Mouse (Mus musculus) forebrain, embryonic 11.5 days (tissue): ENCODE measurements at regions not wholly inside any gene's neighbourhood (a gene's known extent, or its start where the extent isn't known, plus 50 kb on each side); places are given as distances from the start of the nearest gene placed in this dataset.

Experiments
- ATAC-seq: fragments of 200-750 bp; cut with Nextera tagmentation; replicated peaks from 2 replicates; pipeline ENCODE4 v1.8.0; 2017; ENCODE audit warnings: moderate TSS enrichment; ENCODE audit not compliant: low FRiP score
- DNase-seq: peaks from one replicate; pipeline ENCODE4 v3.0.0-alpha.2; 2017; ENCODE audit warnings: low spot score
- H3K27ac ChIP-seq: fragments of 300-500 bp; sonication (generic); 2 replicates; pipeline ENCODE4 v1.5.1; 2014; ENCODE audit warnings: low read depth, low read length
- H3K27me3 ChIP-seq: fragments of 300-500 bp; sonication (generic); 2 replicates; pipeline ENCODE4 v1.6.1; 2014; ENCODE audit warnings: mild to moderate bottlenecking, low read length, mixed read lengths; ENCODE audit not compliant: control insufficient read depth, insufficient read depth
- H3K36me3 ChIP-seq: fragments of 300-500 bp; sonication (generic); 2 replicates; pipeline ENCODE4 v1.6.1; 2014; ENCODE audit warnings: mild to moderate bottlenecking, low read length, moderate library complexity, mixed read lengths; ENCODE audit not compliant: control insufficient read depth, insufficient read depth
- H3K4me1 ChIP-seq: fragments of 300-500 bp; sonication (generic); replicated peaks from 2 replicates; pipeline ENCODE4 v1.6.1; 2014; ENCODE audit warnings: low read length, mixed read lengths; ENCODE audit not compliant: control insufficient read depth, insufficient read depth
- H3K4me2 ChIP-seq: fragments of 300-500 bp; sonication (generic); 2 replicates; pipeline ENCODE4 v1.6.1; 2014; ENCODE audit warnings: low read depth, mild to moderate bottlenecking, low read length, moderate library complexity, mixed read lengths; ENCODE audit not compliant: severe bottlenecking
- H3K4me3 ChIP-seq: fragments of 300-500 bp; sonication (generic); 2 replicates; pipeline ENCODE4 v1.5.1; 2014; ENCODE audit warnings: low read depth, low read length
- H3K9ac ChIP-seq: fragments of 300-500 bp; sonication (generic); 2 replicates; pipeline ENCODE4 v1.6.1; 2014; ENCODE audit warnings: low read length
- H3K9me3 ChIP-seq: fragments of 300-500 bp; sonication (generic); 2 replicates; pipeline ENCODE4 v1.6.1; 2016; ENCODE audit warnings: low read length, mixed read lengths; ENCODE audit not compliant: control insufficient read depth
- WGBS: fragments of 180-500 bp; shearing (Covaris S2); extraction: QIAGEN DNeasy Blood & Tissue Kit; methylation state at CpG from one replicate; pipeline ENCODE4 v1.1.7; 2014; 5-methylcytosine and 5-hydroxymethylcytosine counted together

GRCm38 (mm10) chr14:25320141-25320540 is 138.8 kb upstream of the Zmiz1 start:
- ATAC-seq (no peak), DNase-seq (no peak)
- 42% methylated on average over 4 of the region's 4 CpGs for WGBS
- no peak overlapping the region for H3K4me3 ChIP-seq
- H3K27ac ChIP-seq: no peak overlapping the region; the same call in 1 of the 2 replicates
- H3K27me3 ChIP-seq: no peaks in the 10 kb centered on the region
- H3K9me3 ChIP-seq: no peaks in the 10 kb centered on the region
- no peak overlapping the region for H3K9ac ChIP-seq
- H3K36me3 ChIP-seq: no peaks in the 10 kb centered on the region
- H3K4me2 ChIP-seq: no peak overlapping the region
- H3K4me1 ChIP-seq: peaks cover 31% of the 10 kb centered on the region

- Histone ChIP-seq H3K36me3 (no peaks in the 10 kb centered on the region), H3K4me3 (no peak overlapping the region), H3K9me3 (no peaks in the 10 kb centered on the region), H3K27ac (peak overlapping the region; percentile 37; the same call in 1 of the 2 replicates), H3K4me2 (no peak overlapping the region), H3K9ac (no peak overlapping the region), H3K4me1 (peaks cover 14% of the 10 kb centered on the region), H3K27me3 (no peaks in the 10 kb centered on the region)
- WGBS: 90% methylated on average over 6 of the region's 6 CpGs
- DNase-seq (no peak), ATAC-seq (peak; percentile 24; the same call in 1 of the 2 replicates)
Observed at GRCm38 (mm10) chr14:25323542-25324484, 135.2 kb upstream of the Zmiz1 start.

GRCm38 (mm10) chr14:25325887-25326286 is 133.1 kb upstream of the Zmiz1 start:
- DNase-seq (no peak), ATAC-seq (no peak)
- 90% methylated on average over 3 of the region's 3 CpGs for WGBS

GRCm38 (mm10) chr14:25328230-25328629 is 130.8 kb upstream of the Zmiz1 start:
- Histone ChIP-seq H3K27ac (no peak overlapping the region), H3K9me3 (no peaks in the 10 kb centered on the region), H3K27me3 (no peaks in the 10 kb centered on the region; the same call in 1 of the 2 replicates), H3K4me2 (no peak overlapping the region), H3K4me1 (0 out of 2 replicates have a peak, but pooled peaks cover 4% of the 10 kb centered on the region), H3K4me3 (no peak overlapping the region), H3K36me3 (no peaks in the 10 kb centered on the region), H3K9ac (no peak overlapping the region)
- 85% methylated on average over 5 of the region's 5 CpGs for WGBS
- ATAC-seq (no peak), DNase-seq (no peak)

More at GRCm38 (mm10) chr14:25325887-25326286, 133.1 kb upstream of the Zmiz1 start:
- H3K4me3 ChIP-seq: no peak overlapping the region
- no peaks in the 10 kb centered on the region; the same call in 1 of the 2 replicates for H3K27me3 ChIP-seq
- H3K9ac ChIP-seq: no peak overlapping the region
- 0 out of 2 replicates have a peak, but pooled peaks cover 6% of the 10 kb centered on the region for H3K4me1 ChIP-seq
- H3K27ac ChIP-seq: no peak overlapping the region
- no peaks in the 10 kb centered on the region for H3K9me3 ChIP-seq
- no peak overlapping the region for H3K4me2 ChIP-seq
- no peaks in the 10 kb centered on the region for H3K36me3 ChIP-seq

- Histone ChIP-seq H3K27ac (no peak overlapping the region), H3K9ac (no peak overlapping the region), H3K4me2 (no peak overlapping the region), H3K4me1 (peaks cover 9% of the 10 kb centered on the region; the same call in 1 of the 2 replicates), H3K4me3 (no peak overlapping the region), H3K36me3 (no peaks in the 10 kb centered on the region; the same call in 1 of the 2 replicates), H3K27me3 (no peaks in the 10 kb centered on the region; the same call in 1 of the 2 replicates), H3K9me3 (no peaks in the 10 kb centered on the region)
- no peak for DNase-seq
- no peak for ATAC-seq
- 82% methylated on average over 2 of the region's 2 CpGs for WGBS
Observed at GRCm38 (mm10) chr14:25334186-25334585, 124.8 kb upstream of the Zmiz1 start.

GRCm38 (mm10) chr14:25336875-25337274 is 122.1 kb upstream of the Zmiz1 start:
- Histone ChIP-seq H3K9me3 (no peaks in the 10 kb centered on the region), H3K9ac (no peak overlapping the region), H3K27me3 (no peaks in the 10 kb centered on the region), H3K4me1 (peaks cover 9% of the 10 kb centered on the region; the same call in 1 of the 2 replicates), H3K27ac (no peak overlapping the region), H3K4me3 (no peak overlapping the region), H3K36me3 (no peaks in the 10 kb centered on the region; the same call in 1 of the 2 replicates), H3K4me2 (no peak overlapping the region)
- ATAC-seq (no peak), DNase-seq (no peak)
- WGBS: 97% methylated on average over 1 of the region's 1 CpGs

GRCm38 (mm10) chr14:25338404-25339051 is 120.5 kb upstream of the Zmiz1 start:
- no peak overlapping the region for H3K4me2 ChIP-seq
- H3K9me3 ChIP-seq: no peaks in the 10 kb centered on the region
- H3K27me3 ChIP-seq: no peaks in the 10 kb centered on the region
- H3K27ac ChIP-seq: no peak overlapping the region
- H3K4me3 ChIP-seq: no peak overlapping the region
- WGBS: 54% methylated on average over 9 of the region's 9 CpGs
- peaks cover 9% of the 10 kb centered on the region; the same call in 1 of the 2 replicates for H3K4me1 ChIP-seq
- H3K36me3 ChIP-seq: no peaks in the 10 kb centered on the region; the same call in 1 of the 2 replicates
- ATAC-seq (no peak), DNase-seq (no peak)
- H3K9ac ChIP-seq: 0 out of 2 replicates have a peak overlapping the region, but pooled peaks have one; percentile 20

GRCm38 (mm10) chr14:25340845-25341244 is 118.1 kb upstream of the Zmiz1 start:
- no peak overlapping the region for H3K27ac ChIP-seq
- no peaks in the 10 kb centered on the region for H3K27me3 ChIP-seq
- no peak overlapping the region for H3K9ac ChIP-seq
- no peak for ATAC-seq
- H3K4me3 ChIP-seq: no peak overlapping the region
- H3K36me3 ChIP-seq: no peaks in the 10 kb centered on the region
- H3K4me2 ChIP-seq: no peak overlapping the region
- no peak for DNase-seq
- H3K4me1 ChIP-seq: peaks cover 12% of the 10 kb centered on the region
- 84% methylated on average over 9 of the region's 9 CpGs for WGBS
- no peaks in the 10 kb centered on the region for H3K9me3 ChIP-seq
